ENCODE assay signal across 15 mouse cellular contexts in the genomic region with DNA sequence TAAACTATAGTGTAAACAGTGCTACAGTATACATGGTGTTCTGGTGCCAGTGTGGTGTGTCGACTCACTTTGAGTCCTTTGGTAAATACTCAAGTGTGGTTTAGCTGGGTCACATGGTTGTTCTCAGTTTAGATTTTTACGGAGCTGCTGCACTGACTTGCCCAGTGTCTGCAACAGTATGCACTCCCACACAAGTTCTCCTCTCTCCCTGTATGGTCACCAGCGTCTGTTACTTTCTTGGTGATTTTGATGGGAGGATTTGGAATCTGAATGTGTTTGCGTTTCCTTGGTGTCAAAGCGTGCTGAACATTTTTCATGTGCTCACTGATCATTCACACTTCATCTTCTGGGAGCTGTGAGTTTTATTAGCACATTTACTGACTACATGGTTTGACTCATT.
"Had no signal": no experiment of that assay in that cellular context is flagged by ENCODE, and none has a peak within 500 bp of the region (broad histone marks: within the 10 kb centered on the region; RNA-seq: fewer than 3 reads in every experiment).

No protein-coding gene starts in this region.

- DNase-seq: gastrocnemius, postnatal 14 days; gastrocnemius, postnatal 36 days; heart, adult 18-20 months; heart, postnatal 10 days; heart, postnatal 36 days; kidney, adult 11 months; kidney, adult 2 months; kidney, adult 9 months; kidney, postnatal 14 days; kidney, postnatal 36 days; layer of hippocampus, postnatal 36 days; left cerebral cortex, postnatal 4 days had no signal

- ATAC-seq: hindbrain, postnatal 0 days; intestine, embryonic 16.5 days; liver, embryonic 12.5 days had no signal
